Mouse (Mus musculus) layer of hippocampus, adult 6 months (tissue): ENCODE measurements around the gene Fcer1a. TPM values are rescaled to one million over a fixed set of nuclear protein-coding genes. Genes with fewer than 3 reads are reported as not detected.

Source experiments
- long read RNA-seq, 2 experiments: library from polyadenylated mRNA; unstranded; transcript quantifications; one replicate each; pipeline ENCODE4 v2.0.0; 2019 to 2020
- polyA plus RNA-seq: library from polyadenylated mRNA; unstranded; fragments of <200 nt; fragmentation: Nextera tagmentation; gene quantifications from 2 replicates; pipeline ENCODE4 v1.2.3, GENCODE M21; 2021

Fcer1a gene
- not detected in 2 replicates for polyA plus RNA-seq
- long read RNA-seq, experiment 1, result 0 reads
- long read RNA-seq, experiment 2, result 0 reads

GRCm38 (mm10) chr1:173227081-173227480 lies at the start of gene Fcer1a:
Fcer1a (minus strand) TSS chr1:173227214.

GRCm38 (mm10) chr1:173265701-173266100 lies 38.7 kb upstream of the Fcer1a start, which contains the start of gene Olfr418:
Olfr418 (plus strand) TSS chr1:173266001.

GRCm38 (mm10) chr1:173212092-173212491 lies 14.9 kb downstream of the Fcer1a start, which contains the start of gene Olfr1404:
Olfr1404 (plus strand) TSS chr1:173212392.

GRCm38 (mm10) chr1:173197508-173197907 lies 29.5 kb downstream of the Fcer1a start, which contains the start of gene Olfr218:
Olfr218 (plus strand) TSS chr1:173197808.

GRCm38 (mm10) chr1:173190540-173190939 lies 36.5 kb downstream of the Fcer1a start, which contains the start of gene Olfr1406:
Olfr1406 (minus strand) TSS chr1:173190640.

Other genes starting within 250 kb of the Fcer1a start
- not detected in 2 replicates for gene Olfr1408, start 89.8 kb downstream of the Fcer1a start, polyA plus RNA-seq
- not detected in 2 replicates for gene Olfr1406, start 36.6 kb downstream of the Fcer1a start, polyA plus RNA-seq
- not detected in 2 replicates for gene Olfr218, start 29.4 kb downstream of the Fcer1a start, polyA plus RNA-seq
- gene Olfr1404, start 14.8 kb downstream of the Fcer1a start, polyA plus RNA-seq, result not detected in 2 replicates
- gene Olfr418, start 38.8 kb upstream of the Fcer1a start, polyA plus RNA-seq, result not detected in 2 replicates
- not detected in 2 replicates for gene Mptx2, start 50.6 kb upstream of the Fcer1a start, polyA plus RNA-seq
- gene Ackr1, start 106.5 kb upstream of the Fcer1a start, polyA plus RNA-seq, result 9.3 and 9.5 TPM in 2 replicates
- 1.9 and 2.2 TPM in 2 replicates for gene Aim2, start 123.7 kb upstream of the Fcer1a start, polyA plus RNA-seq
- gene Cadm3, start 140.5 kb upstream of the Fcer1a start, polyA plus RNA-seq, result 165 and 293 TPM in 2 replicates